ENCODE assay signal across 9 mouse cellular contexts in the genomic region with DNA sequence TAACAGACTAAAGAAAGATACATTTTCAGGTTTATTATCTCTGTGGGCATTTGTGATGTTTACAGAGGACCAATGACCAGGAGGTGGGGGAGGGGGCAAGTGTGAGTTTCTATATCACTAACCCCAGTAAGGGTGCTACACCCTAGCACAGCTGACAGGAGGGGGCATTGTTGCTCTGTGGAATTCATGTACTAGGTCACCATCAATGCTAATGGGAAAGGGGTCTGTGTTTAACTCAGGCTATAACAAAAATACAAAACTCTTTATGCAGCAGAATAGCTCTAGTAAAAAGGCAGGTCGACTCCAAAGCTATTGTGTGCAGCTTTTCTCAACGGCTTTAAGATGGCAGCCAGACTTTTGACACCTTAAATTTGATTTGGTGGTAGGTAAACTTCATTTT.
DNase-seq lines count a peak whose midpoint lies in the region; ATAC-seq and TF ChIP-seq lines count a peak whose summit lies in the region.
"Had no signal": no experiment of that assay in that cellular context is flagged by ENCODE, and none has a peak within 500 bp of the region (broad histone marks: within the 10 kb centered on the region; RNA-seq: fewer than 3 reads in every experiment).

No protein-coding gene starts in this region.

- 38% methylated on average over 2 of the region's 2 CpGs for WGBS in cerebellum, adult 2 months
- 7% methylated on average over 2 of the region's 2 CpGs for WGBS in kidney, postnatal 0 days

- 0 out of 2 replicates have a peak, but pooled peaks have one; percentile 64 for ATAC-seq in kidney, postnatal 0 days (replicated peaks; ENCODE audit: low FRiP score, low read depth)
- ATAC-seq in megakaryocyte, adult 5-6 weeks (ENCODE audit: poor library complexity, severe bottlenecking): no peak

- no peaks in the 10 kb centered on the region for H3K9me3 ChIP-seq in kidney, postnatal 0 days (replicated peaks; ENCODE audit: low read length)

- TF ChIP-seq POLR2A in cerebellum, adult 2 months (IDR thresholded peaks at IDR 0.05; ENCODE audit: borderline replicate concordance, insufficient read depth, low read length): no peak

- H3K9ac ChIP-seq in kidney, postnatal 0 days (ENCODE audit: low read depth, low read length): no peak overlapping the region

- no peak for DNase-seq in cerebellum, adult 2 months
- no peak for DNase-seq in cerebellum, adult 9-10 months
- DNase-seq in NIH3T3 (ENCODE audit: low read depth): peak; percentile 80
- peak; percentile 40 for DNase-seq in gastrocnemius, postnatal 14 days
- peak; percentile 87 for DNase-seq in kidney, postnatal 0 days (ENCODE audit: low spot score)
- peak; percentile 19 for DNase-seq in lung, postnatal 25 days (ENCODE audit: low spot score)
- DNase-seq in thymus, postnatal 14 days: no peak

- 0 out of 2 replicates have a peak, but pooled peaks have one; percentile 2 for TF ChIP-seq CTCF in cerebellum, adult 2 months (IDR thresholded peaks at IDR 0.05; ENCODE audit: borderline replicate concordance, insufficient read depth, low read depth, low read length)
- peak; percentile 80 for TF ChIP-seq CTCF in kidney, postnatal 0 days (IDR thresholded peaks at IDR 0.05; ENCODE audit: low read depth)

- intact Hi-C loops in gastrocnemius, postnatal 14 days (cut with DNase I; ENCODE audit: low total_unique reads): loop anchor here (10.0 kb wide), 2 partner anchors 210 to 750 kb away; no protein-coding TSS in a partner anchor

- peak overlapping the region; percentile 76; the same call in 1 of the 2 replicates for H3K4me2 ChIP-seq in kidney, postnatal 0 days (ENCODE audit: low read length)

- no peaks in the 10 kb centered on the region for H3K36me3 ChIP-seq in kidney, postnatal 0 days (ENCODE audit: insufficient read depth, low read length)

- no peak overlapping the region for H3K27ac ChIP-seq in cerebellum, adult 2 months (ENCODE audit: insufficient read depth, low read length)
- no peak overlapping the region for H3K27ac ChIP-seq in kidney, postnatal 0 days

- no peaks in the 10 kb centered on the region; the same call in 1 of the 2 replicates for H3K4me1 ChIP-seq in cerebellum, adult 2 months (ENCODE audit: control insufficient read depth, insufficient read depth, low read length)
- 0 out of 2 replicates have a peak, but pooled peaks cover 5% of the 10 kb centered on the region for H3K4me1 ChIP-seq in kidney, postnatal 0 days (replicated peaks; ENCODE audit: insufficient read depth, low read length)
- H3K4me1 ChIP-seq: megakaryocyte, embryonic 14.5 days had no signal

- H3K27me3 ChIP-seq in cerebellum, adult 2 months (ENCODE audit: control insufficient read depth, insufficient read depth, low read length): no peaks in the 10 kb centered on the region
- no peaks in the 10 kb centered on the region for H3K27me3 ChIP-seq in kidney, postnatal 0 days (ENCODE audit: insufficient read depth, low read length)
- H3K27me3 ChIP-seq: megakaryocyte, embryonic 14.5 days had no signal

- H3K4me3 ChIP-seq in cerebellum, adult 2 months (replicated peaks; ENCODE audit: insufficient read depth, low read depth, low read length): no peak overlapping the region
- H3K4me3 ChIP-seq in kidney, postnatal 0 days (replicated peaks; ENCODE audit: low read depth, low read length): no peak overlapping the region
- H3K4me3 ChIP-seq: megakaryocyte, embryonic 14.5 days had no signal

Comparison
In these comparisons a context has a peak if more than half of its experiments do, and no peak if none do; other contexts are left out.
1. DNase-seq: peak in NIH3T3 (single experiment), gastrocnemius, postnatal 14 days (single experiment), kidney, postnatal 0 days (single experiment) and lung, postnatal 25 days (single experiment); none in cerebellum, adult 2 months (0 of 2), cerebellum, adult 9-10 months (single experiment) and thymus, postnatal 14 days (single experiment).